Mouse (Mus musculus) ES-Bruce4 (cell line): ENCODE data around the gene Ankrd9.

ENCODE experiments used
- CTCF ChIP-seq: IDR thresholded peaks from one replicate; pipeline ENCODE4 v1.8.1; 2011; ENCODE audit warnings: low read depth, low read length
- EP300 ChIP-seq: IDR thresholded peaks from 2 replicates; pipeline ENCODE4 v1.6.1; 2011; ENCODE audit warnings: low read depth, low read length; ENCODE audit not compliant: insufficient read depth

DNA sequence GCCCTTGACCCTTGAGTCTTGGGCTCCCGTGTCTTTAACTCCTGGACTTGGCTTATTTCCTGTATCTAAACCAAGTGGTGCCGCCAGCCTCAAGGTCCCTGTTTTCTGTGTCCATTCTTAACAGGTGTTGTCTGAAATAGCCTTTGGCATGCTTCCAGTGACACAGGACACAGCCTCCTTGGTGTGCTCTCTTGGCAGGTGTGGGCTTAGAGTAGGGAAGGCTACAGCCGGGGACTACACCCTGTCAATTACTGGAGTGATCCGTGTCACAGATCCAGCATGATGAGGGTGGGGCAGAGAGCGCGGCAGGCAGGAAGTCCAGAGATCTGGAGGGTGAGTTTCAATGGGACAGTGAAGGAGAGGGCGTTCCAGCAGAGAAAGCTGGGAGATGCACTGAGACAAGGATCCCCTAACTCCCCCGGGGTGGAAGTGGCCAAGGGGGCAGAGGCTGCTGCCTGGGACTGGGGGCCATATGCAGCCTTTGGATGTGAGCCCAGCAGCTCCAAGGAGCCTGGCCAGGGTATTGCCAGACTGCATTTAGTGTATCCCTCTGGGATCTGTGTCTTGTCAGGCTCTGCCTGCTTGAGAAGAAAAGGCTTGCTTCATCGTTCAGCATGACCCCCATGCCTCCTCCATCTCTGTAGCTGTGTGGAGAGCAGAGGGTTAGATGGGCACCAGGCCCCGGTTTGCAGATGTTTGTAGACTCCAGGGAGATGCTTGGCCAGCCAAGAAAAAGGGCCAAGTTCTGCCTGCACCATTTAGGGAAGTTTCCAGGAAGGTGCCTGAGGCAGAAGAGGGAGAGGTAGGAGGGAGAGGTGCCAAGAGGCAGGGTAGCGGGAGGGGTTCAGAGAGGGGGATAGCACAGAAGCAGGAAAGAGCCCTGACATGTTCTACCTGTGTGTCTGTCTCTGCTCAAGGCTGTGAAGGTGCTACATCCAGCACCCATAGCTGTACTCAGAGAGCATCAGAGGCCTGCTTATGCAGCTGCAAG lies 30.0 kb upstream of the Ankrd9 start:
- no peak for TF ChIP-seq CTCF
- TF ChIP-seq EP300, result no peak
